Mouse (Mus musculus) limb, embryonic 14.5 days (tissue): Measurements from ENCODE around the gene Tcl1. TPM values are rescaled to one million over a fixed set of nuclear protein-coding genes. Genes with fewer than 3 reads are reported as not detected.

Source experiments
- ATAC-seq: fragments of 200-750 bp; cut with Nextera tagmentation; 2 replicates; pipeline ENCODE4 v1.8.0; 2017; ENCODE audit warnings: low read depth, moderate number of reproducible peaks, moderate TSS enrichment; ENCODE audit not compliant: low FRiP score
- DNase-seq: peaks from one replicate; pipeline ENCODE4 v3.0.0-alpha.2; 2015; ENCODE audit warnings: low spot score
- H3K27ac ChIP-seq: fragments of 300-500 bp; sonication (generic); replicated peaks from 2 replicates; pipeline ENCODE4 v1.5.1; 2014; ENCODE audit warnings: low read depth, mild to moderate bottlenecking, low read length, moderate library complexity, mixed read lengths
- H3K27me3 ChIP-seq: fragments of 300-500 bp; sonication (generic); 2 replicates; pipeline ENCODE4 v1.6.1; 2014; ENCODE audit warnings: low read length, mixed read lengths; ENCODE audit not compliant: control insufficient read depth, insufficient read depth
- H3K36me3 ChIP-seq: fragments of 300-500 bp; sonication (generic); 2 replicates; pipeline ENCODE4 v1.6.1; 2014; ENCODE audit warnings: mild to moderate bottlenecking, low read length, moderate library complexity, mixed read lengths; ENCODE audit not compliant: control insufficient read depth, insufficient read depth
- H3K4me1 ChIP-seq: fragments of 300-500 bp; sonication (generic); 2 replicates; pipeline ENCODE4 v1.6.1; 2014; ENCODE audit warnings: antibody characterized with exemption, low read length, mixed read lengths; ENCODE audit not compliant: control insufficient read depth, insufficient read depth
- H3K4me2 ChIP-seq: fragments of 300-500 bp; sonication (generic); replicated peaks from 2 replicates; pipeline ENCODE4 v1.6.1; 2014; ENCODE audit warnings: low read depth, mild to moderate bottlenecking, low read length, moderate library complexity; ENCODE audit not compliant: severe bottlenecking
- H3K4me3 ChIP-seq: fragments of 300-500 bp; sonication (generic); replicated peaks from 2 replicates; pipeline ENCODE4 v1.5.1; 2014; ENCODE audit warnings: low read length
- H3K9ac ChIP-seq: fragments of 300-500 bp; sonication (generic); 2 replicates; pipeline ENCODE4 v1.6.1; 2014; ENCODE audit warnings: mild to moderate bottlenecking, low read depth, low read length, moderate library complexity; ENCODE audit not compliant: severe bottlenecking
- H3K9me3 ChIP-seq: fragments of 300-500 bp; sonication (generic); 2 replicates; pipeline ENCODE4 v1.6.1; 2016; ENCODE audit warnings: low read length; ENCODE audit not compliant: control insufficient read depth
- POLR2A ChIP-seq: fragments of 200-500 bp; IDR thresholded peaks from 2 replicates; pipeline ENCODE4 v1.8.0; 2012; ENCODE audit warnings: inconsistent platforms, mild to moderate bottlenecking, moderate library complexity, borderline replicate concordance; ENCODE audit not compliant: insufficient read depth, insufficient read length; ENCODE audit errors: extremely low read depth
- WGBS: fragments of 180-500 bp; shearing (Covaris S2); extraction: QIAGEN DNeasy Blood & Tissue Kit; methylation state at CpG from one replicate; pipeline ENCODE4 v1.1.7; 2014; 5-methylcytosine and 5-hydroxymethylcytosine counted together
- polyA plus RNA-seq, 2 experiments: library from polyadenylated mRNA; depleted of rRNA in 1 of 2; stranded (reverse) in 1 of 2; unstranded in 1 of 2; fragments of >200 nt; fragmentation: Nextera tagmentation in 1 of 2; extraction: Ambion mirVana in 1 of 2; gene quantifications; 2 replicates each; pipeline versions ENCODE4 v1.2.1 to v1.2.3; 2012 to 2014

Tcl1 gene
- polyA plus RNA-seq, 2 experiments: not detected

GRCm38 (mm10) chr12:105258787-105259186, 36.2 kb upstream of the Tcl1 start:
- H3K27ac ChIP-seq: no peak overlapping the region
- H3K4me3 ChIP-seq: no peak overlapping the region
- TF ChIP-seq POLR2A: no peak
- H3K9me3 ChIP-seq: no peaks in the 10 kb centered on the region
- H3K36me3 ChIP-seq: no peaks in the 10 kb centered on the region
- ATAC-seq (no peak), DNase-seq (no peak)
- H3K4me2 ChIP-seq: no peak overlapping the region
- no peaks in the 10 kb centered on the region for H3K4me1 ChIP-seq
- H3K9ac ChIP-seq: no peak overlapping the region
- H3K27me3 ChIP-seq: no peaks in the 10 kb centered on the region
- WGBS: 9% methylated on average over 9 of the region's 9 CpGs

- ATAC-seq (no peak), DNase-seq (no peak)
- no peak overlapping the region for H3K9ac ChIP-seq
- no peak for TF ChIP-seq POLR2A
- H3K4me3 ChIP-seq: no peak overlapping the region
- peaks cover 4% of the 10 kb centered on the region for H3K4me1 ChIP-seq
- H3K9me3 ChIP-seq: no peaks in the 10 kb centered on the region
- H3K36me3 ChIP-seq: no peaks in the 10 kb centered on the region
- no peaks in the 10 kb centered on the region for H3K27me3 ChIP-seq
- H3K4me2 ChIP-seq: no peak overlapping the region
- 90% methylated on average over 3 of the region's 3 CpGs for WGBS
- no peak overlapping the region for H3K27ac ChIP-seq
These were observed 31.2 kb upstream of the Tcl1 start for GRCm38 (mm10) chr12:105253796-105254195.

- H3K4me2 ChIP-seq: peak overlapping the region; percentile 35
- no peaks in the 10 kb centered on the region for H3K27me3 ChIP-seq
- no peak overlapping the region for H3K27ac ChIP-seq
- ATAC-seq: peak; percentile 34; the same call in 1 of the 2 replicates
- 2% methylated on average over 9 of the region's 9 CpGs for WGBS
- no peaks in the 10 kb centered on the region for H3K36me3 ChIP-seq
- H3K9ac ChIP-seq: no peak overlapping the region
- no peak overlapping the region for H3K4me3 ChIP-seq
- H3K9me3 ChIP-seq: no peaks in the 10 kb centered on the region
- no peak for TF ChIP-seq POLR2A
- peak; percentile 11 for DNase-seq
- H3K4me1 ChIP-seq: peaks cover 7% of the 10 kb centered on the region
These were observed 26.2 kb upstream of the Tcl1 start for GRCm38 (mm10) chr12:105248763-105249233.

GRCm38 (mm10) chr12:105239060-105239459, 16.5 kb upstream of the Tcl1 start:
- Histone ChIP-seq H3K4me2 (no peak overlapping the region), H3K4me3 (no peak overlapping the region), H3K27ac (no peak overlapping the region), H3K36me3 (no peaks in the 10 kb centered on the region), H3K4me1 (no peaks in the 10 kb centered on the region), H3K9me3 (no peaks in the 10 kb centered on the region), H3K9ac (no peak overlapping the region), H3K27me3 (no peaks in the 10 kb centered on the region)
- DNase-seq (no peak), ATAC-seq (no peak)
- 87% methylated on average over 9 of the region's 9 CpGs for WGBS
- no peak for TF ChIP-seq POLR2A

GRCm38 (mm10) chr12:105235091-105235490, 12.5 kb upstream of the Tcl1 start:
- Histone ChIP-seq H3K9me3 (no peaks in the 10 kb centered on the region), H3K4me1 (no peaks in the 10 kb centered on the region), H3K4me3 (no peak overlapping the region), H3K9ac (no peak overlapping the region), H3K36me3 (no peaks in the 10 kb centered on the region), H3K4me2 (no peak overlapping the region), H3K27ac (no peak overlapping the region), H3K27me3 (no peaks in the 10 kb centered on the region)
- 70% methylated on average over 3 of the region's 3 CpGs for WGBS
- DNase-seq (no peak), ATAC-seq (no peak)
- TF ChIP-seq POLR2A: no peak

GRCm38 (mm10) chr12:105234362-105234761, 11.8 kb upstream of the Tcl1 start:
- 69% methylated on average over 11 of the region's 11 CpGs for WGBS
- H3K36me3 ChIP-seq: no peaks in the 10 kb centered on the region
- no peak overlapping the region for H3K4me3 ChIP-seq
- H3K9ac ChIP-seq: no peak overlapping the region
- no peaks in the 10 kb centered on the region for H3K9me3 ChIP-seq
- TF ChIP-seq POLR2A: no peak
- no peak for ATAC-seq
- no peaks in the 10 kb centered on the region for H3K27me3 ChIP-seq
- no peak for DNase-seq
- no peaks in the 10 kb centered on the region for H3K4me1 ChIP-seq
- no peak overlapping the region for H3K4me2 ChIP-seq
- no peak overlapping the region for H3K27ac ChIP-seq
